Mouse (Mus musculus) lung, postnatal 0 days (tissue): ENCODE measurements around the gene Ryk. TPM values are rescaled to one million over a fixed set of nuclear protein-coding genes. Genes with fewer than 3 reads are reported as not detected.

ENCODE experiments used
- ATAC-seq: fragments of 200-750 bp; cut with Nextera tagmentation; 2 replicates; pipeline ENCODE4 v1.8.0; 2017; ENCODE audit warnings: moderate library complexity
- DNase-seq: peaks from one replicate; pipeline ENCODE4 v3.0.0-alpha.2; 2016; ENCODE audit warnings: low spot score
- H3K27ac ChIP-seq: fragments of 300-500 bp; sonication (generic); 2 replicates; pipeline ENCODE4 v1.5.1; 2014; ENCODE audit warnings: antibody characterized with exemption, mild to moderate bottlenecking, low read length, mixed read lengths
- H3K27me3 ChIP-seq: fragments of 300-500 bp; sonication (generic); replicated peaks from 2 replicates; pipeline ENCODE4 v1.6.1; 2014; ENCODE audit warnings: low read length, mixed read lengths; ENCODE audit not compliant: insufficient read depth
- H3K36me3 ChIP-seq: fragments of 300-500 bp; sonication (generic); 2 replicates; pipeline ENCODE4 v1.6.1; 2014; ENCODE audit warnings: low read length, mixed read lengths; ENCODE audit not compliant: insufficient read depth
- H3K4me1 ChIP-seq: fragments of 300-500 bp; sonication (generic); 2 replicates; pipeline ENCODE4 v1.6.1; 2014; ENCODE audit warnings: antibody characterized with exemption, low read depth, low read length, mixed read lengths; ENCODE audit not compliant: insufficient read depth
- H3K4me2 ChIP-seq: fragments of 300-500 bp; sonication (generic); replicated peaks from 2 replicates; pipeline ENCODE4 v1.6.1; 2014; ENCODE audit warnings: low read depth, mild to moderate bottlenecking, low read length, moderate library complexity, mixed read lengths
- H3K4me3 ChIP-seq: fragments of 300-500 bp; sonication (generic); 2 replicates; pipeline ENCODE4 v1.5.1; 2014; ENCODE audit warnings: low read depth, low read length
- H3K9ac ChIP-seq: fragments of 300-500 bp; sonication (generic); replicated peaks from 2 replicates; pipeline ENCODE4 v1.6.1; 2014; ENCODE audit warnings: low read depth, mild to moderate bottlenecking
- H3K9me3 ChIP-seq: fragments of 300-500 bp; sonication (generic); 2 replicates; pipeline ENCODE4 v1.6.1; 2016; ENCODE audit warnings: low read length, mixed read lengths
- CTCF ChIP-seq: IDR thresholded peaks from 2 replicates; pipeline ENCODE4 v1.5.1; 2016; ENCODE audit warnings: antibody characterized with exemption, mild to moderate bottlenecking
- EP300 ChIP-seq: IDR thresholded peaks from 2 replicates; pipeline ENCODE4 v1.6.1; 2016; ENCODE audit warnings: antibody characterized with exemption, mild to moderate bottlenecking, control low read depth
- WGBS: fragments of 180-500 bp; shearing (Covaris S2); extraction: QIAGEN DNeasy Blood & Tissue Kit; methylation state at CpG from one replicate; pipeline ENCODE4 v1.1.7; 2014; 5-methylcytosine and 5-hydroxymethylcytosine counted together
- polyA plus RNA-seq: library from polyadenylated mRNA; unstranded; fragments of >200 nt; fragmentation: Nextera tagmentation; extraction: Ambion mirVana; gene quantifications from 2 replicates; pipeline ENCODE4 v1.2.1, GENCODE M21; 2015

Gene Ryk
- 23.2 and 23.9 TPM in 2 replicates for polyA plus RNA-seq

DNA sequence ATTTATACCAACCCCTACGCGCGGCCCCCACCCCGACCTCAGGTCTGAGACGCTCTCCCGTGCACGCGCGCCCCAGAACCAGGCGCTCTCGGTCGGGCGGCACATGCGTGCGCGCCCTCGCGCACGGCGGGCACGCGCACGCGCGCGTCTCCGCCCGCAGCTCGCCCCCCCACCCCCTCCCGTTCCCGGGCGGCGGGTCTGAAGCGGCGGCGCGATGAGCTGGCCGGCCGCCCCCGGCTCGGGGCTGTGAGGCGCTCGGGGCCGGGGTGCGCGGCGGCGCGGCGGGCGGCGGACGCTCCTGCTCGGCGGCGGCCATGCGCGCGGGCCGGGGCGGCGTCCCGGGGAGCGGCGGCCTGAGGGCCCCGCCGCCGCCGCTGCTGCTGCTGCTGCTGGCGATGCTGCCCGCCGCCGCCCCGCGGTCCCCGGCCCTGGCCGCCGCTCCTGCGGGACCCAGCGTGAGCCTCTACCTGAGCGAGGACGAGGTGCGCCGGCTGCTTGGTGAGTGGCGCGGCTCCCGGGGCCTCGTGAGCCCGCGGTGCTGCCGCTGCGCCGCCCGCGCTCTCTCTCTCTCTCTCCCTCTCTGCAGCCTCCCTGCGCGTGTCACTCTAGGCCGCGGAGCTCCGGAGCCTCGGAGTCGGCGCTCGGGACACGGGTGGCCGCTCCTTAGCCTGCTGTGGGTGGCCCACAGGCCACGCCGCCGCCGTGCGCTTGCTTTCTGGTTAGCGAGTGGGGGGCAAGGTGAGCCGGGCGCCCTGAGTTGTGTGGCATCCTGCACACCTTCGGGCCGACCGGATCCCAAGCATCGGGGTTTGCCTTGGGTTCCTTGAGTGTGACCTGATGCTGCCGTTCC, at the start of gene Ryk:
Gene Ryk (plus strand): TSS at position 176 of the 850 bp plus-strand sequence.
- H3K4me1 ChIP-seq, result peaks cover 18% of the 10 kb centered on the region
- H3K27ac ChIP-seq, result peak within 1 kb of the TSS; percentile 88
- peak; percentile 92 for ATAC-seq
- peak within 1 kb of the TSS; percentile 92 for H3K4me3 ChIP-seq
- TF ChIP-seq CTCF, result no peak
- no peak for TF ChIP-seq EP300
- H3K9me3 ChIP-seq, result no peaks in the 10 kb centered on the region
- H3K27me3 ChIP-seq, result no peaks in the 10 kb centered on the region
- H3K9ac ChIP-seq, result peak within 1 kb of the TSS; percentile 86
- H3K4me2 ChIP-seq, result peak within 1 kb of the TSS; percentile 80
- under 1% methylated on average over 64 of the region's 119 CpGs for WGBS
- no peaks in the 10 kb centered on the region for H3K36me3 ChIP-seq
- peak; percentile 78 for DNase-seq

DNA sequence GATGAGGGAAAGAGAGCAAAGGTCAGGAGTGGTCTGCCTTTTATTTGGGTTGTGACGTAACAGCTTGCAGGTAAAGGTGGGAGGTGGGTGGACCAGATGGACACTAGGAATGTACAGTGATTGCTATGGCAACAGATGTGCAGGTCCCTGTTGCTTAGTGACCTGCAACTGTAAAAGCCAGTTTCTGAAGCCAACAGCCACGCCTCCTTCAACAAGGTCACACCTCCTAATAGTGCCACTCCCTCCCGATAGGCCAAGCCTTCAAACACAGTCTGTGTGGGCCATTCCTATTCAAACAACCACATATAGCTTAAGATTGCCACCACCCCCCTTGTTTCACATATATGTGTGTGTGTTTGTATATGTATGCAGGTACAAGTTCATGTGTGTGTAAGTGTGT, 45.2 kb upstream of the Ryk start:
- Histone ChIP-seq H3K27me3 (no peaks in the 10 kb centered on the region), H3K27ac (no peak overlapping the region), H3K4me2 (no peak overlapping the region), H3K4me1 (no peaks in the 10 kb centered on the region), H3K36me3 (no peaks in the 10 kb centered on the region), H3K4me3 (no peak overlapping the region), H3K9ac (no peak overlapping the region), H3K9me3 (peaks cover 3% of the 10 kb centered on the region; the same call in 1 of the 2 replicates)
- ATAC-seq (no peak), DNase-seq (no peak)
- TF ChIP-seq CTCF (no peak), EP300 (no peak)
- WGBS, result 61% methylated on average over 3 of the region's 3 CpGs

DNA sequence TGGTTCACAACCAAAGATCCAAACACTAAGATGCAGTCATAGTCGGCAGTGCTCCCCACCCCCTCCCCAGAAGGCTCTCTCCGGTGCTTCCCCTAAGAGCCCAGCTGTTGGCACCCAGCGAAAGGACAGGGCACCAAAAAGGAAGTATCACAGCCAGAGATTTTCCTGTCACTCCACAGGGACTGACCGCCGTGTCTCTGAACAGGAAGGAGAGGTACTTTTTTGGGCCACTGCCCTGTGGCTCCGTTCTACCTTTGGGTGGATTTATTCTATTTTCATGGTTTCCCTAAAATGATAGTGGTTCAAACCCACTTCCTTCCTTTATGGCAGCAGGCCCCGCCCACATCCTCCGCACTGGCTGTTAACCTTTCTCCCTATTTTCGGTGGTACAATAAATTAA, 42.9 kb upstream of the Ryk start:
- Histone ChIP-seq H3K4me3 (no peak overlapping the region), H3K9me3 (no peaks in the 10 kb centered on the region), H3K9ac (no peak overlapping the region), H3K4me2 (peak overlapping the region; percentile 34; the same call in 1 of the 2 replicates), H3K27ac (no peak overlapping the region), H3K36me3 (no peaks in the 10 kb centered on the region), H3K4me1 (no peaks in the 10 kb centered on the region), H3K27me3 (no peaks in the 10 kb centered on the region)
- no peak for DNase-seq
- peak; percentile 35; the same call in 1 of the 2 replicates for ATAC-seq
- 43% methylated on average over 9 of the region's 9 CpGs for WGBS
- no peak for TF ChIP-seq CTCF
- no peak for TF ChIP-seq EP300

DNA sequence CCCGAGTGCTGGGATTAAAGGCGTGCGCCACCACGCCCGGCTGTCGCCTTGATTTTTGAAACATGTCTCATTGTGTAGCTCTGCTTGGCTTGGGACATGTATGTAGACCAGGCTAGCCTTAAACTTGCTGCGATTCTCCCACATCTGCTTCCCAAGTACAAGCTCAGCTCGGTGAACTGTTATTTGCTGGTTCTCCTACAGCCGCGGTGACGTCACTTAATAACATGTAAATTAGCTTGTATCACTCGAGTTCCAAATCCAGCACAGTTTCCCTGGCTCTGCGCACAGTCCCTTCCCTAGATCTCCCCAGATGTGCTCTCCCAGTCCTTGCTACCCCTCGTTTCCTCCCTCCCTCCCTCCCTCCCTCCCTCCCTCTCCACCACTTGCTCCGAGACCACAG, 41.9 kb upstream of the Ryk start:
- WGBS, result 74% methylated on average over 14 of the region's 15 CpGs
- no peaks in the 10 kb centered on the region for H3K9me3 ChIP-seq
- no peaks in the 10 kb centered on the region for H3K27me3 ChIP-seq
- H3K4me2 ChIP-seq, result no peak overlapping the region
- H3K27ac ChIP-seq, result no peak overlapping the region
- H3K36me3 ChIP-seq, result no peaks in the 10 kb centered on the region
- DNase-seq, result peak; percentile 14
- H3K9ac ChIP-seq, result no peak overlapping the region
- no peak overlapping the region for H3K4me3 ChIP-seq
- TF ChIP-seq EP300, result no peak
- no peak for TF ChIP-seq CTCF
- no peaks in the 10 kb centered on the region for H3K4me1 ChIP-seq
- no peak for ATAC-seq

DNA sequence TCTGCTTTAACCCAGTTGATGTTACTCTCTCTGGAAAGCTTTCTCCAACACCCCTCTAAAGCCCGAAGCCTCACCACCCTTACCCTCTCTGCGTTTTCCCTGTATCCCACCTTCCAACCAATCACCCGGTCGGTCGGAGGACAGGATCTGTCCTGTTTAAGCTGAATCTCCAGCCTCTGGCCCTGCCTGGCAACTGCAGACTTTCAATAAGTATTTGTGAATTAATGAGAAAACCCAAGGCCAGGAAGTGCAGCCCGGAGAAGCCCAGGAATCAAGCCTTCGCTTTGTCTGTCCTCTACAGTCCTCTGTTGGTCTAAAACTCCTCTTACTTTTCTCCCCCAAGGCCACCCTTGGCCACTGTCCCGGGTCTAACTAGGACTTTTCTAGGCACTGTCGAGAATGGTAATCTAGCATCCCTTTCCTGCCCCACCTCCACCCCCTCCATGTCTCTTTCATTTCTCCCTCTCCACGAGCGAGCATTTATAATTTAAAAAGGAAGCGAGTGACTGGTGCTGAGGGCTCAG, 41.4 kb upstream of the Ryk start:
- Histone ChIP-seq H3K4me3 (no peak overlapping the region), H3K9me3 (no peaks in the 10 kb centered on the region), H3K27ac (no peak overlapping the region), H3K4me1 (no peaks in the 10 kb centered on the region), H3K9ac (no peak overlapping the region), H3K4me2 (no peak overlapping the region), H3K36me3 (no peaks in the 10 kb centered on the region), H3K27me3 (no peaks in the 10 kb centered on the region)
- no peak for TF ChIP-seq EP300
- no peak for TF ChIP-seq CTCF
- ATAC-seq (no peak), DNase-seq (no peak)
- WGBS, result 50% methylated on average over 12 of the region's 12 CpGs

DNA sequence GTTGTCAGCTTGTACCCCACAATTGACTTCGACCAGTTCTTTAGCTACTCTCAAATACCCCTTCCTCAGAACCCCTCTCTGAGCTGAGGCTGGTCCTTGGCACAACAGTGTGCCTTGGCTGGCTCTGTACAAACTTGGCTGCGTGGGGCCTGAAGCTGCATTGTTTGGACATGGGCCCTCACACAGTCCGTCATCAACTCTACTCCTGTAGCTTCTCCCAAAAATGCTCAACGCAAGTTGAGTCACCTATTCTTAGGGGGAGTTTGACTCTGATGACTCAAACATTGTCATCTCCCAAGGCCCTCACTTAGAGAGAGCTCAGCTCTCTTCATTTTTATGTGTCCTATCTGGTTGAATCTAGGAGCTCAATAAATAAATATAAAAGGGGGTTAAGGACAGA, 36.3 kb upstream of the Ryk start:
- Histone ChIP-seq H3K4me3 (no peak overlapping the region), H3K9me3 (no peaks in the 10 kb centered on the region), H3K27me3 (no peaks in the 10 kb centered on the region), H3K9ac (no peak overlapping the region), H3K4me2 (no peak overlapping the region), H3K27ac (no peak overlapping the region), H3K36me3 (no peaks in the 10 kb centered on the region), H3K4me1 (no peaks in the 10 kb centered on the region)
- 71% methylated on average over 4 of the region's 4 CpGs for WGBS
- ATAC-seq, result no peak
- no peak for TF ChIP-seq EP300
- no peak for TF ChIP-seq CTCF
- DNase-seq, result no peak
